Mouse (Mus musculus): ENCODE measurements around the gene Cx3cr1.

- TF ChIP-seq MAX (IDR thresholded peaks at IDR 0.05; ENCODE audit: low read depth) = no peak
- no peak for TF ChIP-seq POLR2A (IDR thresholded peaks at IDR 0.05; ENCODE audit: insufficient read length, low read depth)
- no peak for TF ChIP-seq MYOG (IDR thresholded peaks at IDR 0.05; ENCODE audit: control insufficient read depth in 1 of 3, insufficient read depth in 1 of 3, insufficient read length in 2 of 3, low read depth in 2 of 3)
- TF ChIP-seq POLR2AphosphoS2 (IDR thresholded peaks at IDR 0.05; ENCODE audit: insufficient read length, low read depth) = no peak
- TF ChIP-seq SRF (IDR thresholded peaks at IDR 0.05; ENCODE audit: control insufficient read depth, insufficient read length, low read depth) = no peak
- TF ChIP-seq CEBPB (IDR thresholded peaks at IDR 0.05; ENCODE audit: insufficient read depth, poor library complexity, severe bottlenecking) = no peak
- TF ChIP-seq E2F4 (IDR thresholded peaks at IDR 0.05; ENCODE audit: insufficient read depth) = no peak
- TF ChIP-seq MYOD1 (IDR thresholded peaks at IDR 0.05; ENCODE audit: control insufficient read depth in 1 of 3, insufficient read length in 2 of 3, low read depth in 2 of 3) = no peak
- TF ChIP-seq TCF12 (IDR thresholded peaks at IDR 0.05; ENCODE audit: insufficient read depth, poor library complexity, severe bottlenecking) = no peak
- no peak for TF ChIP-seq USF1 (IDR thresholded peaks at IDR 0.05; ENCODE audit: low read depth)
- no peak for TF ChIP-seq TCF3 (IDR thresholded peaks at IDR 0.05; ENCODE audit: insufficient read length, low read depth)
- no peak for TF ChIP-seq REST (IDR thresholded peaks at IDR 0.05; ENCODE audit: insufficient read depth, insufficient read length)
Observed at GRCm38 (mm10) chr9:119962216-119962615, 107.5 kb downstream of the Cx3cr1 start.
